Mouse (Mus musculus) liver, postnatal 0 days (tissue): ENCODE data around the gene Glyr1.

Experiments
- CTCF ChIP-seq: sonication (generic); IDR thresholded peaks from 2 replicates; pipeline ENCODE4 v1.5.1; 2016; ENCODE audit warnings: antibody characterized with exemption, low read depth
- EP300 ChIP-seq: IDR thresholded peaks from 2 replicates; pipeline ENCODE4 v1.6.1; 2016; ENCODE audit warnings: antibody characterized with exemption, low read depth, mild to moderate bottlenecking

GRCm38 (mm10) chr16:4971626-4972025, 78.0 kb downstream of the Glyr1 start:
- TF ChIP-seq CTCF (no peak), EP300 (no peak)
